Mouse (Mus musculus) limb, embryonic 14.5 days (tissue): ENCODE measurements around the gene Nt5m. TPM values are rescaled to one million over a fixed set of nuclear protein-coding genes. Genes with fewer than 3 reads are reported as not detected.

Experiments
- ATAC-seq: fragments of 200-750 bp; cut with Nextera tagmentation; 2 replicates; pipeline ENCODE4 v1.8.0; 2017; ENCODE audit warnings: low read depth, moderate number of reproducible peaks, moderate TSS enrichment; ENCODE audit not compliant: low FRiP score
- DNase-seq: peaks from one replicate; pipeline ENCODE4 v3.0.0-alpha.2; 2015; ENCODE audit warnings: low spot score
- H3K27ac ChIP-seq: fragments of 300-500 bp; sonication (generic); replicated peaks from 2 replicates; pipeline ENCODE4 v1.5.1; 2014; ENCODE audit warnings: low read depth, mild to moderate bottlenecking, low read length, moderate library complexity, mixed read lengths
- H3K27me3 ChIP-seq: fragments of 300-500 bp; sonication (generic); 2 replicates; pipeline ENCODE4 v1.6.1; 2014; ENCODE audit warnings: low read length, mixed read lengths; ENCODE audit not compliant: control insufficient read depth, insufficient read depth
- H3K36me3 ChIP-seq: fragments of 300-500 bp; sonication (generic); 2 replicates; pipeline ENCODE4 v1.6.1; 2014; ENCODE audit warnings: mild to moderate bottlenecking, low read length, moderate library complexity, mixed read lengths; ENCODE audit not compliant: control insufficient read depth, insufficient read depth
- H3K4me1 ChIP-seq: fragments of 300-500 bp; sonication (generic); 2 replicates; pipeline ENCODE4 v1.6.1; 2014; ENCODE audit warnings: antibody characterized with exemption, low read length, mixed read lengths; ENCODE audit not compliant: control insufficient read depth, insufficient read depth
- H3K4me2 ChIP-seq: fragments of 300-500 bp; sonication (generic); replicated peaks from 2 replicates; pipeline ENCODE4 v1.6.1; 2014; ENCODE audit warnings: low read depth, mild to moderate bottlenecking, low read length, moderate library complexity; ENCODE audit not compliant: severe bottlenecking
- H3K4me3 ChIP-seq: fragments of 300-500 bp; sonication (generic); replicated peaks from 2 replicates; pipeline ENCODE4 v1.5.1; 2014; ENCODE audit warnings: low read length
- H3K9ac ChIP-seq: fragments of 300-500 bp; sonication (generic); 2 replicates; pipeline ENCODE4 v1.6.1; 2014; ENCODE audit warnings: mild to moderate bottlenecking, low read depth, low read length, moderate library complexity; ENCODE audit not compliant: severe bottlenecking
- H3K9me3 ChIP-seq: fragments of 300-500 bp; sonication (generic); 2 replicates; pipeline ENCODE4 v1.6.1; 2016; ENCODE audit warnings: low read length; ENCODE audit not compliant: control insufficient read depth
- POLR2A ChIP-seq: fragments of 200-500 bp; IDR thresholded peaks from 2 replicates; pipeline ENCODE4 v1.8.0; 2012; ENCODE audit warnings: inconsistent platforms, mild to moderate bottlenecking, moderate library complexity, borderline replicate concordance; ENCODE audit not compliant: insufficient read depth, insufficient read length; ENCODE audit errors: extremely low read depth
- WGBS: fragments of 180-500 bp; shearing (Covaris S2); extraction: QIAGEN DNeasy Blood & Tissue Kit; methylation state at CpG from one replicate; pipeline ENCODE4 v1.1.7; 2014; 5-methylcytosine and 5-hydroxymethylcytosine counted together
- polyA plus RNA-seq, 2 experiments: library from polyadenylated mRNA; depleted of rRNA in 1 of 2; stranded (reverse) in 1 of 2; unstranded in 1 of 2; fragments of >200 nt; fragmentation: Nextera tagmentation in 1 of 2; extraction: Ambion mirVana in 1 of 2; gene quantifications; 2 replicates each; pipeline versions ENCODE4 v1.2.1 to v1.2.3; 2012 to 2014

Nt5m gene
- polyA plus RNA-seq, 2 experiments, result 39.7 to 41.9 TPM

- no peak overlapping the region for H3K9ac ChIP-seq
- TF ChIP-seq POLR2A, result no peak
- no peaks in the 10 kb centered on the region for H3K27me3 ChIP-seq
- no peak overlapping the region for H3K4me3 ChIP-seq
- H3K9me3 ChIP-seq, result no peaks in the 10 kb centered on the region
- WGBS, result 80% methylated on average over 5 of the region's 5 CpGs
- DNase-seq (no peak), ATAC-seq (no peak)
- H3K36me3 ChIP-seq, result no peaks in the 10 kb centered on the region
- H3K27ac ChIP-seq, result no peak overlapping the region
- H3K4me1 ChIP-seq, result no peaks in the 10 kb centered on the region
- H3K4me2 ChIP-seq, result no peak overlapping the region
These were observed 48.9 kb downstream of the Nt5m start for GRCm38 (mm10) chr11:59888151-59888550.

GRCm38 (mm10) chr11:59891854-59892253 is 52.6 kb downstream of the Nt5m start:
- no peaks in the 10 kb centered on the region for H3K9me3 ChIP-seq
- DNase-seq (no peak), ATAC-seq (no peak)
- 49% methylated on average over 6 of the region's 6 CpGs for WGBS
- no peaks in the 10 kb centered on the region for H3K27me3 ChIP-seq
- no peak overlapping the region for H3K4me3 ChIP-seq
- H3K27ac ChIP-seq, result no peak overlapping the region
- H3K36me3 ChIP-seq, result no peaks in the 10 kb centered on the region
- no peak overlapping the region for H3K9ac ChIP-seq
- H3K4me1 ChIP-seq, result no peaks in the 10 kb centered on the region
- no peak overlapping the region for H3K4me2 ChIP-seq
- no peak for TF ChIP-seq POLR2A

GRCm38 (mm10) chr11:59893153-59893788 is 54.0 kb downstream of the Nt5m start:
- WGBS, result 65% methylated on average over 10 of the region's 10 CpGs
- Histone ChIP-seq H3K4me1 (no peaks in the 10 kb centered on the region), H3K4me3 (no peak overlapping the region), H3K9me3 (no peaks in the 10 kb centered on the region), H3K27me3 (no peaks in the 10 kb centered on the region), H3K4me2 (no peak overlapping the region), H3K27ac (no peak overlapping the region), H3K36me3 (no peaks in the 10 kb centered on the region), H3K9ac (no peak overlapping the region)
- no peak for DNase-seq
- ATAC-seq, result no peak
- no peak for TF ChIP-seq POLR2A

- H3K4me1 ChIP-seq, result no peaks in the 10 kb centered on the region
- no peak for DNase-seq
- H3K27ac ChIP-seq, result no peak overlapping the region
- no peak for ATAC-seq
- no peak overlapping the region for H3K4me2 ChIP-seq
- no peak overlapping the region for H3K4me3 ChIP-seq
- 59% methylated on average over 6 of the region's 6 CpGs for WGBS
- H3K36me3 ChIP-seq, result no peaks in the 10 kb centered on the region
- no peaks in the 10 kb centered on the region for H3K27me3 ChIP-seq
- H3K9ac ChIP-seq, result no peak overlapping the region
- no peaks in the 10 kb centered on the region for H3K9me3 ChIP-seq
- no peak for TF ChIP-seq POLR2A
These were observed 55.7 kb downstream of the Nt5m start for GRCm38 (mm10) chr11:59894916-59895315.

GRCm38 (mm10) chr11:59895316-59895715 is 56.1 kb downstream of the Nt5m start:
- Histone ChIP-seq H3K4me1 (no peaks in the 10 kb centered on the region), H3K4me3 (no peak overlapping the region), H3K36me3 (no peaks in the 10 kb centered on the region), H3K27ac (no peak overlapping the region), H3K27me3 (no peaks in the 10 kb centered on the region), H3K9me3 (no peaks in the 10 kb centered on the region), H3K4me2 (no peak overlapping the region), H3K9ac (no peak overlapping the region)
- WGBS, result 54% methylated on average over 8 of the region's 8 CpGs
- no peak for TF ChIP-seq POLR2A
- DNase-seq, result no peak
- no peak for ATAC-seq
